Mouse (Mus musculus) ES-E14 (cell line): ENCODE results near the gene H2afy.

Experiments used
- CHD2 ChIP-seq: IDR thresholded peaks from 2 replicates; pipeline ENCODE4 v1.6.1; 2014; ENCODE audit warnings: mild to moderate bottlenecking, low read depth, low read length, inconsistent platforms
- HCFC1 ChIP-seq: IDR thresholded peaks from 2 replicates; pipeline ENCODE4 v1.6.1; 2012; ENCODE audit warnings: low read length, inconsistent platforms, borderline replicate concordance; ENCODE audit not compliant: insufficient read depth
- MAFK ChIP-seq: IDR thresholded peaks from 2 replicates; pipeline ENCODE4 v1.6.1; 2014; ENCODE audit warnings: mild to moderate bottlenecking, low read depth, low read length, inconsistent platforms; ENCODE audit not compliant: insufficient read depth
- ZC3H11A ChIP-seq: IDR thresholded peaks from 2 replicates; pipeline ENCODE4 v1.6.1; 2012; ENCODE audit warnings: low read depth, mild to moderate bottlenecking, inconsistent platforms, low read length, borderline replicate concordance
- ZNF384 ChIP-seq: IDR thresholded peaks from 2 replicates; pipeline ENCODE4 v1.6.1; 2012; ENCODE audit warnings: low read depth, low read length, inconsistent platforms

- TF ChIP-seq HCFC1 (no peak), ZC3H11A (no peak), ZNF384 (no peak), MAFK (no peak), CHD2 (no peak)
Measured at GRCm38 (mm10) chr13:56135231-56136052, 719 bp downstream of the H2afy start.
